Mouse (Mus musculus) small intestine, adult 2 months (tissue): ENCODE results near the gene Add3. TPM values are rescaled to one million over a fixed set of nuclear protein-coding genes. Genes with fewer than 3 reads are reported as not detected.

Experiments
- H3K27ac ChIP-seq: fragments of 200-500 bp; 2 replicates; pipeline ENCODE4 v1.5.1; 2012; ENCODE audit warnings: low read depth, low read length, control low read depth, inconsistent platforms; ENCODE audit not compliant: insufficient read depth
- H3K27me3 ChIP-seq: fragments of 200-500 bp; 2 replicates; pipeline ENCODE4 v1.6.1; 2012; ENCODE audit warnings: mild to moderate bottlenecking, moderate library complexity, low read length, inconsistent platforms; ENCODE audit not compliant: control insufficient read depth, insufficient read depth
- H3K36me3 ChIP-seq: fragments of 200-500 bp; 2 replicates; pipeline ENCODE4 v1.6.1; 2012; ENCODE audit warnings: mild to moderate bottlenecking, low read length, control low read depth, inconsistent platforms; ENCODE audit not compliant: control insufficient read depth, insufficient read depth
- H3K4me1 ChIP-seq: fragments of 200-500 bp; 2 replicates; pipeline ENCODE4 v1.6.1; 2012; ENCODE audit warnings: low read length, inconsistent platforms, mixed read lengths; ENCODE audit not compliant: control insufficient read depth, insufficient read depth, insufficient read length
- H3K4me3 ChIP-seq: fragments of 200-500 bp; 2 replicates; pipeline ENCODE4 v1.5.1; 2012; ENCODE audit warnings: low read depth, mild to moderate bottlenecking, control low read depth, inconsistent platforms, low read length, moderate library complexity
- CTCF ChIP-seq: fragments of 200-500 bp; IDR thresholded peaks from 2 replicates; pipeline ENCODE4 v1.5.1; 2012; ENCODE audit warnings: low read depth, mild to moderate bottlenecking, control low read depth, inconsistent platforms, low read length, moderate library complexity, mixed read lengths; ENCODE audit not compliant: insufficient replicate concordance, insufficient read length; ENCODE audit errors: extremely low read depth
- POLR2A ChIP-seq: fragments of 200-500 bp; IDR thresholded peaks from 2 replicates; pipeline ENCODE4 v1.6.1; 2012; ENCODE audit warnings: low read depth, mild to moderate bottlenecking, control low read depth, inconsistent platforms, low read length, moderate library complexity
- WGBS: fragments of 180-500 bp; shearing (Covaris S2); methylation state at CpG from one replicate; pipeline ENCODE4 v1.1.7; 2018; 5-methylcytosine and 5-hydroxymethylcytosine counted together
- polyA plus RNA-seq: library from polyadenylated mRNA; depleted of rRNA; stranded (reverse); fragments of >200 nt; gene quantifications from 2 replicates; pipeline ENCODE4 v1.2.3, GENCODE M21; 2012; rRNA removed

The Add3 gene
- polyA plus RNA-seq, 1 experiment = 20.2 TPM

DNA sequence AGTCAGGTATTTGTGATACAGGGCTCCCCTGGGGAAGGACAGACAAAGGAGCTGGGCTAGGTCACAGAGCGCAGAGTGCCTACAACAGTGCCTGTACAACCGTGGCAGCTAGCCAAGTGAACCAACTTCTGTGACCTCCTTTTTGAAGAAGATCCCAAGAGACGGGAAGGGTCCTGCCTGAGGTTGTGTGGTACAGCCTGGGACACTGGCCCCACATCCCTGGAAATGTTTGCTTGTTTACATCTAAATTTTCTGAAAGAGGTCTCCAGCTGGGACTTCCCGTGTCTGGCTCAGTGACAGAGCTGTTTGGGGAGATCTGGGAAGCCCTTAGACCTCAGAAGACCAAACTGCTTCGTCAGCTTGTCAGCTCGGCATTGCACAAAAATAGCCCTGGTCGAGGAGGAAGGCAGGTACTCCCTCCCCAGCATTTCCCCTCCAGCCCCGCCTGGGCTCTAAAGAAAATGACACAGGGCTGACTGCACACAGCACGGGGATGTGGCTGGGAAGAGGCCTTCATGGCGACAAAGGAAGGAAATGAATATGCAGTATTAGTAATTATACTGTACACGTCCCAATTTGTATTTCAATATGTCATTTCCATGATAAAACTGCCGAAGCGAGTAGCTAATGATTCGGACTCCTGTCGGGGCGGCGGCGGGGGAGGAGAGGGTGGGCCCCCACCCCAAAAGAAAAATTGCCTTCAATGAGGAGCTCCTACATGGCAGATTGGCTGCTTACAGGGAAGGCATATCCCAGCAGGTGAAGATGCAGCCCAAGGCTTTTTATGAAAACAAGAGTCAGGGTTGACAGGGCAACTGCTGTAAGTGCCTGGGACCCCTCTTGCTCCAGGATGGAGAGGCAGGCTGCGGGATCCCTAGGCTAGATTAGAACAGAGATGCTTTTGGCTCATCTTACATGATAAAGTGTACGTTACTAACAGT lies 144.3 kb downstream of the Add3 start:
- peaks cover 15% of the 10 kb centered on the region; the same call in 1 of the 2 replicates for H3K4me1 ChIP-seq
- no peak overlapping the region for H3K27ac ChIP-seq
- no peak overlapping the region for H3K4me3 ChIP-seq
- no peak for TF ChIP-seq POLR2A
- no peaks in the 10 kb centered on the region for H3K36me3 ChIP-seq
- H3K27me3 ChIP-seq = no peaks in the 10 kb centered on the region
- 54% methylated on average over 20 of the region's 20 CpGs for WGBS

DNA sequence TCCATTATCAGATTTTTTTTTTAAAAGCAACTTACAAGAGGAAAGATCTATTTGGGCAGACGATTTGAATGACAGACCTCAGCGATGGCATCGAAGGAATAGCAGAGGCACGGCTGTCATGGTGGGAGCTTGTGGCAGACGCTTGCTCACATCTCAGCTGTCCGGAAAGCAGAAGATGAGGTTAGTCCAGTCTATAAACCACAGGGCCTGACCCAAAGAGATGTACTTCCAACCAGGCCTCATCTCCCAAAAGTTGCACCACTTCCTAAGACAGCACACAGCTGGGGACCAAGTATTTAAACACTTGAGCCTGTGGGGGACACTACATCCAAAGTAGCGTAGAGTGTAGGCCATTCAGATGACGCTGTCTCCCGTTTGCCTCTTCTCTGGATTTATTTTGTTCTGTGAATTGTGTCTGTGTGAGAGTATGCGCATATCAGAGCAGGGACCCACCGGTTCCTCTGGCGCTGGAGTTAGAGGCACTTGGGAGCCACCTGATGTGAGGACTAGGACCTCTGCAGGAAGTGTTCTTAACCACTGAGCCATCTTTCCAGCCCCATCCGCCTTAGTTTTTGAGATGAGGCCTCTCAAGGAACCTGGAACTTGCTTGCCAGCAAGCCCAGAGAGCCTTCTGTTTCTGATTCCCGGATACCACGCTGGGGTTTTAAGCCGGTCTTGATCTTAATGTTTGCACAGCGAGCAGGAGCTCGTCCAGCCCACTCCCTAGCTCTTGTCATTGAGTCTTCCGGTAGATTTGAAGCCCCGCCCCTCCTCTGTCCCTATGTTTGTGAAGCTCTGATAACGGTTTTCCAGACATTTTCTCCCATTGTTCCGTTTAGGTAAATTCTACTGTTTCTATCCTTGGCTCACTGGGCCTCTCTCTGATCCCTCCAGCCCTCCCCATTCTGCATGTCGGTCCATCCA lies 156.3 kb downstream of the Add3 start:
- TF ChIP-seq CTCF = no peak
- no peak for TF ChIP-seq POLR2A
- WGBS = 57% methylated on average over 23 of the region's 23 CpGs
- Histone ChIP-seq H3K27ac (no peak overlapping the region), H3K4me1 (peaks cover 2% of the 10 kb centered on the region; the same call in 1 of the 2 replicates), H3K4me3 (no peak overlapping the region), H3K27me3 (no peaks in the 10 kb centered on the region), H3K36me3 (no peaks in the 10 kb centered on the region)

Other genes with a start within 250 kb of the Add3 start
- gene Xpnpep1, start 100.2 kb upstream of the Add3 start, polyA plus RNA-seq = 92.4 and 477 TPM in 2 replicates
- gene Mxi1, start 170.1 kb downstream of the Add3 start, polyA plus RNA-seq = 30.7 and 66.0 TPM in 2 replicates
- not detected in 2 replicates for gene Gm10197, start 231.3 kb downstream of the Add3 start, polyA plus RNA-seq